ENCODE assay signal across 1 mouse cellular context in genomic region chr6:118757533-118758289, GRCm38 (mm10).
A peak's percentile ranks its signal among the peaks of the same experiment; 100 is the strongest.
TF ChIP-seq lines count a peak whose summit lies in the region.

No protein-coding gene starts in this region.

TF ChIP-seq in MEL, 35 proteins besides CTCF, POLR2A, EP300 and RAD21 (continued from another document):
- 0 out of 2 replicates have a peak, but pooled peaks have one; percentile 1 for TF ChIP-seq GATA1 (IDR thresholded peaks at IDR 0.05; ENCODE audit: low read depth, low read length)
